Mouse (Mus musculus): ENCODE results near the gene Pheta2. TPM values are rescaled to one million over a fixed set of nuclear protein-coding genes. Genes with fewer than 3 reads are reported as not detected.

Pheta2 gene
- polyA plus RNA-seq, 1 experiment = 14.1 TPM

- no peak for TF ChIP-seq GATA1 (IDR thresholded peaks at IDR 0.05; ENCODE audit: low read length)
These were observed 1.0 kb downstream of the Pheta2 start for GRCm38 (mm10) chr15:82339634-82340254.

- no peak for TF ChIP-seq GATA1 (IDR thresholded peaks at IDR 0.05; ENCODE audit: low read length)
These were observed 1.8 kb downstream of the Pheta2 start for GRCm38 (mm10) chr15:82340414-82341035.

GRCm38 (mm10) chr15:82341036-82341501 lies 2.3 kb downstream of the Pheta2 start:
- no peak for TF ChIP-seq GATA1 (IDR thresholded peaks at IDR 0.05; ENCODE audit: low read length)

- peak; percentile 94 for TF ChIP-seq GATA1 (IDR thresholded peaks at IDR 0.05; ENCODE audit: low read length)
These were observed 3.2 kb downstream of the Pheta2 start for GRCm38 (mm10) chr15:82341675-82342542.

GRCm38 (mm10) chr15:82342543-82342935 lies 3.8 kb downstream of the Pheta2 start:
- no peak for TF ChIP-seq GATA1 (IDR thresholded peaks at IDR 0.05; ENCODE audit: low read length)

GRCm38 (mm10) chr15:82343368-82344287 lies 4.9 kb downstream of the Pheta2 start:
- TF ChIP-seq GATA1 (IDR thresholded peaks at IDR 0.05; ENCODE audit: low read length) = no peak

GRCm38 (mm10) chr15:82344971-82345370 lies 6.2 kb downstream of the Pheta2 start:
- no peak for TF ChIP-seq GATA1 (IDR thresholded peaks at IDR 0.05; ENCODE audit: low read length)

GRCm38 (mm10) chr15:82345820-82346470 lies 7.2 kb downstream of the Pheta2 start:
- no peak for TF ChIP-seq GATA1 (IDR thresholded peaks at IDR 0.05; ENCODE audit: low read length)

- TF ChIP-seq GATA1 (IDR thresholded peaks at IDR 0.05; ENCODE audit: low read length) = no peak
These were observed 8.0 kb downstream of the Pheta2 start for GRCm38 (mm10) chr15:82346580-82347302.

- no peak for TF ChIP-seq GATA1 (IDR thresholded peaks at IDR 0.05; ENCODE audit: low read length)
These were observed 8.5 kb downstream of the Pheta2 start for GRCm38 (mm10) chr15:82347303-82347676.

- no peak for TF ChIP-seq GATA1 (IDR thresholded peaks at IDR 0.05; ENCODE audit: low read length)
These were observed 9.1 kb downstream of the Pheta2 start for GRCm38 (mm10) chr15:82347852-82348251.

- TF ChIP-seq GATA1 (IDR thresholded peaks at IDR 0.05; ENCODE audit: low read length) = no peak
These were observed 9.7 kb downstream of the Pheta2 start for GRCm38 (mm10) chr15:82348258-82348998.

GRCm38 (mm10) chr15:82348999-82349341 lies 10.2 kb downstream of the Pheta2 start:
- TF ChIP-seq GATA1 (IDR thresholded peaks at IDR 0.05; ENCODE audit: low read length) = no peak
